Mouse (Mus musculus): ENCODE measurements around the gene Iqsec1. TPM values are rescaled to one million over a fixed set of nuclear protein-coding genes. Genes with fewer than 3 reads are reported as not detected.

Iqsec1 gene
- polyA plus RNA-seq, 1 experiment from 2014 or later = 17.9 TPM

- H3K9ac ChIP-seq = no peak overlapping the region
- no peaks in the 10 kb centered on the region for H3K27me3 ChIP-seq (replicated peaks)
- H3K27ac ChIP-seq = no peak overlapping the region
- H3K36me3 ChIP-seq = no peaks in the 10 kb centered on the region
- H3K4me2 ChIP-seq (replicated peaks) = no peak overlapping the region
- H3K4me1 ChIP-seq = 0 out of 2 replicates have a peak, but pooled peaks cover 2% of the 10 kb centered on the region
- no peak overlapping the region for H3K4me3 ChIP-seq
- H3K9me3 ChIP-seq = no peaks in the 10 kb centered on the region
- ATAC-seq (ENCODE audit: low FRiP score, low read depth) = no peak
- 15% methylated on average over 5 of the region's 5 CpGs for WGBS
Observed at GRCm38 (mm10) chr6:90607196-90607595, 381.3 kb downstream of the Iqsec1 start.

- Histone ChIP-seq H3K4me3 (no peak overlapping the region), H3K36me3 (no peaks in the 10 kb centered on the region), H3K27me3 (replicated peaks) (no peaks in the 10 kb centered on the region), H3K4me2 (replicated peaks) (no peak overlapping the region), H3K27ac (no peak overlapping the region), H3K9ac (no peak overlapping the region), H3K9me3 (no peaks in the 10 kb centered on the region), H3K4me1 (0 out of 2 replicates have a peak, but pooled peaks cover 2% of the 10 kb centered on the region)
- ATAC-seq (ENCODE audit: low FRiP score, low read depth) = no peak
- WGBS = 20% methylated on average over 7 of the region's 7 CpGs
Observed at GRCm38 (mm10) chr6:90606538-90606937, 381.9 kb downstream of the Iqsec1 start.

Small RNAs within 50 kb of the gene (microRNA-seq; reads per million reads assigned to microRNA genes)
- gene Gm24816 = not detected

Other genes starting within 250 kb of the Iqsec1 start
- 15.1 and 17.1 TPM in 2 replicates for gene Nup210, start 128.1 kb upstream of the Iqsec1 start, polyA plus RNA-seq (2016; fragmentation: Nextera tagmentation; extraction: Ambion mirVana)
- 19.1 and 20.5 TPM in 2 replicates for gene Hdac11, start 168.0 kb upstream of the Iqsec1 start, polyA plus RNA-seq (2016; fragmentation: Nextera tagmentation; extraction: Ambion mirVana)
- gene Fbln2, start 223.8 kb upstream of the Iqsec1 start, polyA plus RNA-seq (2016; fragmentation: Nextera tagmentation; extraction: Ambion mirVana) = 30.4 and 30.7 TPM in 2 replicates